Mouse (Mus musculus) ES-CJ7 (cell line): ENCODE measurements around the gene Tpi1.
"Not testable (repeated sequence)": the region's sequence is repeated elsewhere in the genome, so short reads cannot be mapped to it uniquely, and the experiment has no call there.

Experiments
- DNase-seq: peaks from one replicate; pipeline ENCODE4 v3.0.0; 2011; ENCODE audit warnings: low read depth, low spot score

The Tpi1 gene

DNA sequence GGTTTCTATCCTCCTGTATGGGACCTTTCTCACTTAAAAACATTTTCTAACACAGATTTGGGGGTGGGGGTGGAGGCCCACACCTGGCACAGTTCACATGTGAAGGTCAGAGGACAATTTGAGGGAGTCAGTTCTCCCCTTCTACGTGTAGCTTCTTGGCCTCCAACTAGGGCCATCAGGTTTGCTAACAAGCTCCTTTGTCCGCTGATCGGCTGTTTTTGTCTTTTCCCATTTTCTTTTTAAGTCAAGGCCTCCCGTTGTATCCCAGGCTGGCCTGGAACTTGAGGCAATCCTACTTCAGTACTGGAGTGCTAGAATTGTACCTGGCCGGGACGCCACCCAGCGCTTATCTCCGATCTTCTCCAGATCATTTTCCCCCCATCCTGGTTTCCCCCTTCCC lies 17.6 kb upstream of the Tpi1 start:
- DNase-seq = peak; percentile 88

GRCm38 (mm10) chr6:124831199-124831598 lies 17.1 kb upstream of the Tpi1 start:
- DNase-seq = not testable (repeated sequence)

GRCm38 (mm10) chr6:124829799-124830700 lies 16.0 kb upstream of the Tpi1 start:
- peak; percentile 99 for DNase-seq

GRCm38 (mm10) chr6:124828868-124829798 lies 15.0 kb upstream of the Tpi1 start, which contains the start of the genes Usp5 and Cdca3:
Usp5 (minus strand) TSS chr6:124829484.
Cdca3 (plus strand) TSS chr6:124829547.
- peak; percentile 100 for DNase-seq

DNA sequence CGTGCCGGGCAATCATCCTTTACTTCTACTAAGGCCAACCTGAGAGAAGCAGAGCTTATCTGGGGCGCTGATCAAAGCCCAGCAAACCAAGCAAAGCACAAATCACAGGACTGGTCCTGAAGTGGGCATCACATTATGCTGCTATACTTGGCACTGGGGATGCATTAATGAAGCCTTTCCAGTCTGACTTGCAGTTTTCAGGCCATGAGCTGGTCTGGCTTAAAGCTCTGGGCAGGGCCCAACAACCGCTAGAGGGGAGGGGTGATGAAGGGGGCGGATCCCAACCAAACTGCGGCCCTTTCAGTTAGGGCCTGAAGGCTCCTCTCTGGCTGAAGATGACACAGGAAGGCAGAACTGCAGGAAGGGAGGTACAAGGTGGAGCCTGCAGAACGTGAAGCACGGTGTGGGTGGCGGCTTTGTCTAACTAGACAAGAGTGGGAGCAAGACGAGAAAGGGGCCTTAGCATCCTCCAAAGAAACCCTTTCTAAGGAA lies 14.1 kb upstream of the Tpi1 start:
- DNase-seq = peak; percentile 80

DNA sequence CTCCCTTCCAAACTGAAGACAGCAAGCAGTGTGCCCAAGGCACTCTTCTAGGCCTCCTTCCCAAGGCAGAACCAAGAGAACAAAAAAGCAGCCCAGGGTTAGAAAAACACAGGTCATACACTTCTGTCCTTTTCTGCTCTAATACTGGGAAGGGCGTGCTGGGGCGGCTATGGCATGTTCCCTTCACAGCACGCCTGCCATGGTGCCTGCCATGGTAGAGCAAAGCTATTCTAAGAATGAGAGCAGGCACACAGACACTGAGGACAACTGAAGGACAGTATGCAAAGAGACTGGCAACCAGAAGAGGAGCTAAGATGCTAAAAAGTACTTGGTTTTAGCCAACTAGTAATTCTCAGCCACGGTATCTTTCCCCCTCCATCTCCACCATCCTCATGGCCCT lies 8.0 kb upstream of the Tpi1 start:
- DNase-seq = no peak

- no peak for DNase-seq
Observed at GRCm38 (mm10) chr6:124820891-124821290, 6.8 kb upstream of the Tpi1 start.

GRCm38 (mm10) chr6:124817971-124818370 lies 3.9 kb upstream of the Tpi1 start:
- no peak for DNase-seq

DNA sequence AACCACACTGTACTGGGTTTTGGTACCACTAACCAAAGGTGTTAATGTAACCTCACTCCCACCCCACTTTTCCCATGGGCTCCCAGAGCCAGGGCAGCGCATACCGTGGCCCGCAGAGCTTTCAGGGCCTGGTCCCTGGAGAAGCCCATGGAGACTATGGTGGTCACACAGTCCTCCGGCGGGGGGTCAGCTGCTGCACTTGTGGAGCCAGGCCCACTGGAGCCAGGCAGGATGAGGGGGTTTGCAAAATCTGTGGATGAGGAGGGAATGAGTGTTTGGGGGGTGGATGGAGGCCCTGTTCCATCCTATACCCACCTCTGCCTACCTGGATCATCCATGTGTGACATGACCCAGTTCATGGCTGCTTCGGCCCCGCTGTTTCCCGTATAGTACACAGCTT lies 3.5 kb upstream of the Tpi1 start:
- DNase-seq = no peak

DNA sequence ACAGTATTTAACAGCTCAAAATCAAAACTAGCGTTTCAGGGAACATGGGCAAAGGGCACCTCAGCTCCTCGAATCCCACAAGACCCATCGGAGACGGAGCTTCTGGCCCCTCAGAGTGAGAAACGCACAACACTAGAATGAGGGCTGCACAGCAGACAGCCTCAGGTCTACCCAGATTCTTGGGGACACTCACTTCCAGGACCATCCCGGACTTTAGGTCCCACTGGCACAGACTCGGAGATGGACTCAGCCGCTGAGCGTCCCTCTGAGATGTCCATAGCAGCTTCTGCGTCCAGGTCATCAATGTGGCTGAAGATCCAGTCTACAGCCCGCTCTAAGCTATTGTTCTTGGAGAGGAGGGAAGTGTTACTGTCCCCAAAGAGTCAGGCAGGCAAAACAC lies 3.0 kb upstream of the Tpi1 start:
- no peak for DNase-seq

DNA sequence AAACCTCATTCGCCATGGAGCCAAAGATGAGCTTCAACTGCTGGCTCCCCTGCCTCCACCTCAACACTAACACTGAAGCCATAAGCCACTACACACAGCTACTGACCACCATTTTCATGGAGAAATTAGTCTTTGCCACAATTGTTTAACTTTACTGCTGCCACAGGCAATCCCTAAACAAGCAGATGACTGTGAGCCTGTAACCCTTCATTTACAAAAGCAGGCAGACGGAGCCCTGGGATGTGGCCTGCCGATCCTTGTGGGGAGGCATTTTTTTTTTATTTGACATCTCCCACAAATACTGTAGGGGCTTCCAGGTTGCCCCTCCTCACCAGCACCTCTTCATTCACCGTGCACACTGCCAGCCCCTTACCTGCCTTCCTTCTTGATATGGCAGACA lies 2.5 kb upstream of the Tpi1 start:
- no peak for DNase-seq

- no peak for DNase-seq
Observed at GRCm38 (mm10) chr6:124814858-124815774, 1.0 kb upstream of the Tpi1 start.

DNA sequence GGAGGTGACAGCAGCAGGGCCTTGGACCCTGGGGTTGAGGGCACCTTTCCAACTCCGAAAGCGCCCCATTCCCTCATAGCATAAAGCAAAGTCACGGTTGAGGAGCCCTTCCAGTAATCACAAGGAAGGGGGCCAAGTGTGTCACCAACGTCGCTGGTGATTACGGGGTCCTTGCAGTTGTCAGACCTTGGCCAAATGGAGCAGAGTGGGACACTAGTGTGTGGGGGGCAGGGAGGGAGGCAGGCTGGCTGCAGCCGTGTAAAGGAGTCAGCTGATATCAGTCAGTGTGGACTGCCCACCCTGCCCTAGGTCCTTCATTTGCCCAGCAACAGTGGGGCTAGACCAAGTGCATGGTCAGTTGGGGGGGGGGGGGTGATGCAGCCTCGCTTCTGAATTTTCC lies 352 bp upstream of the Tpi1 start:
- DNase-seq = no peak

DNA sequence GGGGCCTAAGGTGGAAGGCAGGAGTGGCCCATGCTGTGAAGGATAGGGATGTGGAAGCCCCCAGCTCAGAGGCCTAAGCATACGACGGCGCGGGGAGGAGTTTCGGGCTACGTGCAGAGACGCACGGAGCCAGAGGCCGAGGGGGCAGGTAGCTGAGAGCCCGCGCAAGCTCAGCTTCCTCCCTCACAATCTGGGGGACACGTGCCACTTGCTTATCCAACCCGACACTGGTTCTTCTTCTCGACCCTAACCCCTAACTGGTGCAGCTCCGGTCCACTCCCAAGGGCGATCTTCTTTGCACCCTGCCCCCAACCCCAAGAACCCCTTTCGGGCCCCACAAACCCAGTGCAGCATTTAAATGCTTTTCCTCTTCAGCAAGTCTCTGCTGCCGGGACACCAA lies 600 bp downstream of the Tpi1 start:
- DNase-seq = peak; percentile 70

DNA sequence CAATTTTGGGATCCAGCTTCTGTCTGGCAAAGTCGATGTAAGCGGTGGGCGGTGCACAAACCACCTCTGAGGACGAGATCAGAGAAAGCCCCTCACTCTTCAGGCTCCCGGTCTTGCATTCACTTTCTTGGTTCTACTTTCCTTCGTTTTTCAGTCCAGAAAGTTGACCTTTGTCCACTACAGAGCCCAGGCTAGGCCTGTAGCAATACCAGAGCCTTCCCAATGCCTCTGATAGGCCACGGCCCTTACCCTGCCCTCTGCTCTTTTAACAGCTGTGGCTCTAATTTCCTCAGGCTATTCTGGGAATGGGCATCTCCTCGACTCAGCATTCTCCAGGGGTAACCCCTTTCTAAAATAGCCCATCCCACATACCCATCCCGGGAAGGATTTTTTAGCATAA lies 1.2 kb downstream of the Tpi1 start:
- no peak for DNase-seq

- DNase-seq = peak; percentile 46
Observed at GRCm38 (mm10) chr6:124811701-124812560, 2.2 kb downstream of the Tpi1 start.

DNA sequence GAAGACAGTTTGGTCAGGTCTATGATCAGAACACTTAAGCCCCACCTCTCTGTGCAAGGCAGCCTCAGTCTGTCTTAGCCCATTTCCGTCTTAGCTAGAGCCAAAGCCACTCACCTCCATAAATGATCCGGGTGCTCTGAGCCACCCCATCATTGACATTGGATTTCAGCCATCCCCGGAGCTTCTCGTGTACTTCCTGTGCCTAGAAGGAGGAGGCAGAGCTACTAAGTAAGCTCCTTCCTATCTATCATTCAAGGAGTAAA lies 2.8 kb downstream of the Tpi1 start:
- no peak for DNase-seq

DNA sequence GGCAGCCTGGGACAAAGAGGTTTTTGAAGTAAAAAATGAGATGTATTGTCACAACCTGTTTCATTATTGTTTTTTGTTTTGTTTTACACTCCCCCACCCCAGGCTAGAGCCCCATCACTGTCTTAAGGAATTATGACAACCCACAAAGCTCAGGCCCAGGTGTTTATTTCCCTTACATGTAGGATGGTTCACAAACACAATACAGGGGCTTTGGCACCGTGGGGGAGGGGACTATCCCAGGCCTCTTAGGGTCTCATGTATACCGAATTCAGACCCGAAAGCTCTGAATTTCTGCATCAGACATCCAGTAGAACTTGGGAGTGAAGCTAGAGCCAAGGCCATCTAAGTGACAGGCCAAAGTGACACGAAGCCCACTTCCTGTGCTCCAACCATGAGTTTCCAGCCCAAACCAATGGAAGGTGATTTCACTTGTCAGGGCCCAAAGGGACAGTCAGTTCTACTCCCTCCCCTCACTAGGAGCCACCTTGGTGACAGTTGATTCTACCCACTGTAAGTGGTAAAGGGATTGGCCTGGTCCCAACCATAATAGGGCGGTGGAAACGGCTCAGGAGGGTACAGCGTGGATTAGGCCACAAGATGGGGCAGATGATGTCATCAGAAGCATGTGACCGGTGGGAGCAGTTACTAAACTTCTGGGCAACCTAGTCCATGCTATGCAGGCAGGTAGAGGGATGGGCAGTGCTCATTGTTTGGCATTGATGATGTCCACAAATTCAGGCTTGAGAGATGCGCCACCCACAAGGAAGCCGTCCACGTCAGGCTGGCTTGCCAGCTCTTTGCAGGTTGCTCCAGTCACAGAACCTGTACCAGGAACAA lies 3.3 kb downstream of the Tpi1 start:
- not testable (repeated sequence) for DNase-seq

DNA sequence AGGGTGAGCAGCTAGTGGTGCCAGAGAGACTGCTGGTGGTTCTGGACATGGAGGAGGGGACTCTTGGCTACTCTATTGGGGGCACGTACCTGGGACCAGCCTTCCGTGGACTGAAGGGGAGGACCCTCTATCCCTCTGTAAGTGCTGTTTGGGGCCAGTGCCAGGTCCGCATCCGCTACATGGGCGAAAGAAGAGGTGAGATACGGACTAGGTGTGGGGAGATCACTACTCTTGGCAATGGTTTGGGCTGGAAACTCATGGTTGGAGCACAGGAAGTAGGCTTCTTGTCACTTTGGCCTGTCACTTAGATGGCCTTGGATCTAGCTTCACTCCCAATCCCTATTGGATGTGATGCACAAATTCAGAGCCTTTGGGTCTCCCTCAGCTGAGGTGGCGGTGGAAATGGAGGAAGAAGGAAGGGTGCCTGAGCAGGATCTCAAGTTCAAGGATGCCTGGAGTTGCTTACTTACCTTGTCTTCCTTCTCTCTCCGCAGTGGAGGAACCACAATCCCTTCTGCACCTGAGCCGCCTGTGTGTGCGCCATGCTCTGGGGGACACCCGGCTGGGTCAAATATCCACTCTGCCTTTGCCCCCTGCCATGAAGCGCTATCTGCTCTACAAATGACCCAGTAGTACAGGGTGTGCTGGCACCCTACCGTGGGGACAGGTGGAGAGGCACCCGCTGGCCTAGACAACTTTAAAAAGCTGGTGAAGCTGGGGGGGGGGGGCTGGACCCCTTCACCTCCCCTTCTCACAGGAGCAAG lies 4.1 kb downstream of the Tpi1 start:
- no peak for DNase-seq
